Mouse (Mus musculus) heart, embryonic 14.5 days (tissue): ENCODE data around the gene Eif6. TPM values are rescaled to one million over a fixed set of nuclear protein-coding genes. Genes with fewer than 3 reads are reported as not detected.

Source experiments
- ATAC-seq: fragments of 200-750 bp; cut with Nextera tagmentation; 2 replicates; pipeline ENCODE4 v1.8.0; 2017; ENCODE audit warnings: low read depth, moderate TSS enrichment; ENCODE audit not compliant: insufficient number of reproducible peaks, insufficient read depth, low FRiP score
- H3K27ac ChIP-seq, 2 experiments: fragments of 200-500 bp in 1 of 2; fragments of 300-500 bp in 1 of 2; sonication (generic) in 1 of 2; replicated peaks in 1 of 2; 2 replicates each; pipeline ENCODE4 v1.5.1; 2012 to 2014; ENCODE audit warnings: low read depth in 2 of 2, low read length in 2 of 2, control low read depth in 1 of 2, mild to moderate bottlenecking in 1 of 2, mixed read lengths in 1 of 2; ENCODE audit not compliant: control insufficient read depth in 1 of 2, insufficient read depth in 1 of 2
- H3K27me3 ChIP-seq: fragments of 300-500 bp; sonication (generic); 2 replicates; pipeline ENCODE4 v1.6.1; 2014; ENCODE audit warnings: mild to moderate bottlenecking, low read length, control low read depth; ENCODE audit not compliant: control insufficient read depth, insufficient read depth
- H3K36me3 ChIP-seq: fragments of 300-500 bp; sonication (generic); 2 replicates; pipeline ENCODE4 v1.6.1; 2014; ENCODE audit warnings: mild to moderate bottlenecking, control low read depth, low read length, mixed read lengths; ENCODE audit not compliant: control insufficient read depth, insufficient read depth
- H3K4me1 ChIP-seq, 2 experiments: fragments of 200-500 bp in 1 of 2; fragments of 300-500 bp in 1 of 2; sonication (generic) in 1 of 2; 2 replicates each; pipeline ENCODE4 v1.6.1; 2012 to 2014; ENCODE audit warnings: low read length in 2 of 2, control low read depth in 1 of 2, mixed read lengths in 1 of 2; ENCODE audit not compliant: control insufficient read depth in 2 of 2, insufficient read depth in 2 of 2
- H3K4me2 ChIP-seq: fragments of 300-500 bp; sonication (generic); 2 replicates; pipeline ENCODE4 v1.6.1; 2014; ENCODE audit warnings: mild to moderate bottlenecking, low read length
- H3K4me3 ChIP-seq, 2 experiments: fragments of 200-500 bp in 1 of 2; fragments of 300-500 bp in 1 of 2; sonication (generic) in 1 of 2; 2 replicates each; pipeline ENCODE4 v1.5.1; 2012 to 2014; ENCODE audit warnings: low read length in 2 of 2, mild to moderate bottlenecking in 2 of 2, control low read depth in 1 of 2, low read depth in 1 of 2, moderate library complexity in 1 of 2; ENCODE audit not compliant: control insufficient read depth in 1 of 2, insufficient read depth in 1 of 2
- H3K9ac ChIP-seq: fragments of 300-500 bp; sonication (generic); 2 replicates; pipeline ENCODE4 v1.6.1; 2014; ENCODE audit warnings: mild to moderate bottlenecking, low read length
- H3K9me3 ChIP-seq: fragments of 300-500 bp; sonication (generic); 2 replicates; pipeline ENCODE4 v1.6.1; 2016; ENCODE audit warnings: low read length, control low read depth; ENCODE audit not compliant: control insufficient read depth
- WGBS: fragments of 180-500 bp; shearing (Covaris S2); extraction: QIAGEN DNeasy Blood & Tissue Kit; methylation state at CpG from one replicate; pipeline ENCODE4 v1.1.7; 2014; 5-methylcytosine and 5-hydroxymethylcytosine counted together
- polyA plus RNA-seq: library from polyadenylated mRNA; unstranded; fragments of >200 nt; fragmentation: Nextera tagmentation; extraction: Ambion mirVana; gene quantifications from 2 replicates; pipeline ENCODE4 v1.2.1, GENCODE M21; 2014

Eif6 gene
- polyA plus RNA-seq, 1 experiment from 2014 or later: 130 TPM

DNA sequence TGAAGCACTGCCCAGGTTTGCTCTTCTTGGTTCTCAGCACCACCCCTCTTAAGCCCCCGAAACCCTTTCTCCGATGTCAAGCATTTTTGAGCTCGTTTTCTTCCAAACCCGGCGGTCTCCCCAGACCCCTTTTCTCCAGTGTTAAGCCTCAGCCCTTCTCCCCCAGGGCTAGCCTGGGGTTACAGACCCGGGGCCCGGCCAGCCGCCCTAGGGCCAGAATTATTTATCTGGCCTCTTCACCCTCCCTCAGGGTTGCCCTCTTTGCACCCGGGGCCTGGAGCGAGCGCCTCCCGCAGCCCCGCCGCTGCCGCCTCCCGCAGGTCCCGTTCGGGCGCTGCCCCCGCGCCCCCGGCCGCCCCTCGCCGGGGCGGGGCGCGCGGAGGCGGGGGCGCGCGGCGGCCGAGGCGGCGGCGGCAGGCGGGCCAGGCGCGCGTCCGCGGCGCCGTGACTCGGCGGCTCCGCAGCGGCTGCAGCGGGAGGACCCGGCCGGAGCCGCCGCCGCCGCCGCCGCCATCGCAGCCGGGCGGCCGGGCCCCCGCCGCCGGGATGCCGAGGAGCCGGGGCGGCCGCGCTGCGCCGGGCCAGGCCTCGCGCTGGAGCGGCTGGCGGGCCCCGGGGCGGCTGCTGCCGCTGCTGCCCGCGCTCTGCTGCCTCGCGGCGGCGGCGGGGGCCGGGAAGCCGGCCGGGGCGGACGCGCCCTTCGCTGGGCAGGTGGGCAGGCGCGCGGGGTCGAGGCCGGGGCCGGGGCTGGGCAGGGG lies 51.6 kb downstream of the Eif6 start, which contains the start of gene Mmp24:
Mmp24 (plus strand) TSS at position 416 of the 758 bp plus-strand sequence.
- Histone ChIP-seq H3K9me3 (no peaks in the 10 kb centered on the region), H3K4me3 (peak within 1 kb of the TSS; percentile 44 to 46; a peak in 3 of 4 replicates), H3K9ac (no peak within 1 kb of the TSS), H3K4me2 (peak within 1 kb of the TSS; percentile 90), H3K27me3 (peaks cover 58% of the 10 kb centered on the region), H3K27ac (no peak within 1 kb of the TSS), H3K4me1 (no peaks in the 10 kb centered on the region; a peak in 1 of 4 replicates), H3K36me3 (no peaks in the 10 kb centered on the region)
- ATAC-seq: 0 out of 2 replicates have a peak, but pooled peaks have one; percentile 12
- WGBS: 2% methylated on average over 83 of the region's 100 CpGs

DNA sequence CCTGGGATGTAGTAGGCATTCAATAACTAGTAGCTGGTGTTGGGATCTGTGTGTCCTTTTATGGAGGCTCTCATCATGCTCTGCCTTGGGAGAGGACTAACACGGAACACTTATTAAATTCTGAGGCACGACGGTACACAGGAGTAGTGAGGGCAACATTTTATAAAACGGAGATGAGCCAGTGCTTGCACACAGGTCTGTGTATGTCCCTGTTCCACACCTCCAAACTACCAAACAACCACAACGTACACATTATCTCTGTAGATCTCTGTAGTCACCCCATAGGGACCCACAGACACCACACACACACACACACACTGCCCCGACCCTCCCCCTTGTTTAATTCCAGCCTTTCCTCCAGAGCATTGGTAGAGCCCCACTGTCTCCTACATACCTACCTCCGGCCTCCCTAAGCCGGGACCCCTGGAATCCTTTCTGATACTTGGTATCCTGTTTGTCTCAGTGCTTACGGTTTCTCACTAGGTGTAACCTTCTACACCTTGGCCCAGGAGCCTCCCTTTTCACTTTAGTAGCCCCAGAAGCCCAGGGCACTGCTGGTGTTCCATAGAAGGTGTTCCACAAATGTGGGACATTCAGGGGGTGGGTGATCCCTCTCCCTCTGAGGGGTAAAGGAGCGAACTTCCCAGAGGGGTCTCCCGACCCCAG lies 52.3 kb downstream of the Eif6 start:
- Histone ChIP-seq H3K27ac (no peak overlapping the region), H3K9ac (no peak overlapping the region), H3K27me3 (peaks cover 64% of the 10 kb centered on the region), H3K36me3 (no peaks in the 10 kb centered on the region), H3K4me1 (no peaks in the 10 kb centered on the region; a peak in 1 of 4 replicates), H3K9me3 (no peaks in the 10 kb centered on the region), H3K4me3 (peak overlapping the region in 1 of 2 experiments; percentile 34; a peak in 1 of 4 replicates), H3K4me2 (peak overlapping the region; percentile 90)
- ATAC-seq: no peak
- 49% methylated on average over 11 of the region's 11 CpGs for WGBS

DNA sequence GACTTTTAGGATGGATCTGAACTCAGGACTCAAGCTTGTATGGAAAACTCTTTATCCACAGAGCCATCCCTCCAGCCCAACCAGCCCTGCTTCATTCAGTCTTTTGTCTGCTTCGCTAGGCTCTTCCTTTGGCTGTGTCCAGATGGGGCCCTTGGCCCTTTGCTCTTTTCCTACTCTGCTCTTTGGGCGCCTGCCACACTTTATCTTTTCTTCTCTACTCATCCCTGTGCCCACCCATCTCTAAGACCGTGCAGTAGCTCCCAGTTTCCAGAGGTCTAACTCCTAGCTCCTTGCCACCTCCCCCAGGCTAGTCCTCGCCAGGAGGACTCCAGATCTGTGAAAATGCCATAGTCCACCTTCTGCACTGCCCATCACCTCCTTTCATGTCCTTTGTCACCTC lies 53.1 kb downstream of the Eif6 start:
- WGBS: 70% methylated on average over 4 of the region's 4 CpGs
- H3K27ac ChIP-seq: no peak overlapping the region
- no peak for ATAC-seq
- H3K27me3 ChIP-seq: peaks cover 64% of the 10 kb centered on the region
- H3K4me3 ChIP-seq: no peak overlapping the region
- no peaks in the 10 kb centered on the region for H3K36me3 ChIP-seq
- no peaks in the 10 kb centered on the region for H3K9me3 ChIP-seq
- no peak overlapping the region for H3K4me2 ChIP-seq
- no peak overlapping the region for H3K9ac ChIP-seq
- no peaks in the 10 kb centered on the region; a peak in 1 of 4 replicates for H3K4me1 ChIP-seq

Other genes with a start within 250 kb of the Eif6 start
- gene Gss, start 234.1 kb downstream of the Eif6 start, polyA plus RNA-seq: 22.2 and 23.9 TPM in 2 replicates
- 26.5 and 27.3 TPM in 2 replicates for gene Myh7b, start 215.7 kb downstream of the Eif6 start, polyA plus RNA-seq
- gene Trpc4ap, start 134.5 kb downstream of the Eif6 start, polyA plus RNA-seq: 94.3 and 108 TPM in 2 replicates
- gene Edem2, start 97.5 kb downstream of the Eif6 start, polyA plus RNA-seq: 25.4 and 28.7 TPM in 2 replicates
- gene Gm17581, start 91.1 kb downstream of the Eif6 start, polyA plus RNA-seq: not detected in 2 replicates
- 6.7 and 8.0 TPM in 2 replicates for gene Procr, start 75.8 kb downstream of the Eif6 start, polyA plus RNA-seq
- gene Mmp24, start 51.6 kb downstream of the Eif6 start, polyA plus RNA-seq: not detected in 2 replicates
- 9.3 and 10.3 TPM in 2 replicates for gene BC029722, start 7.5 kb downstream of the Eif6 start, polyA plus RNA-seq
- 0.07 and 0.16 TPM in 2 replicates for gene Fam83c, start 7.9 kb upstream of the Eif6 start, polyA plus RNA-seq
- 110 and 116 TPM in 2 replicates for gene Uqcc1, start 103.4 kb upstream of the Eif6 start, polyA plus RNA-seq
- gene Gm15557, start 113.8 kb upstream of the Eif6 start, polyA plus RNA-seq: not detected in 2 replicates
- gene Gdf5, start 118.4 kb upstream of the Eif6 start, polyA plus RNA-seq: 0.27 and 0.44 TPM in 2 replicates
- gene Cep250, start 129.5 kb upstream of the Eif6 start, polyA plus RNA-seq: 6.9 and 7.2 TPM in 2 replicates
- gene 6430550D23Rik, start 181.1 kb upstream of the Eif6 start, polyA plus RNA-seq: 0.47 and 1.7 TPM in 2 replicates
- 169 and 188 TPM in 2 replicates for gene Ergic3, start 181.1 kb upstream of the Eif6 start, polyA plus RNA-seq
- not detected in 2 replicates for gene Fer1l4, start 226.0 kb upstream of the Eif6 start, polyA plus RNA-seq
- 1.8 and 2.3 TPM in 2 replicates for gene Spag4, start 238.2 kb upstream of the Eif6 start, polyA plus RNA-seq